Mouse (Mus musculus) layer of hippocampus, postnatal 14 days (tissue): ENCODE results near the gene Islr2. TPM values are rescaled to one million over a fixed set of nuclear protein-coding genes. Genes with fewer than 3 reads are reported as not detected.
A peak's percentile ranks its signal among the peaks of the same experiment; 100 is the strongest.

ENCODE experiments used
- DNase-seq, 2 experiments: peaks; one replicate each; pipeline ENCODE4 v3.0.0; 2021 to 2022; ENCODE audit warnings: low spot score in 2 of 2, mixed read lengths in 1 of 2
- total RNA-seq, 2 experiments: library from RNA; stranded (reverse); gene quantifications; 2 replicates each; pipeline ENCODE4 v1.2.3; 2021

Islr2 gene
- total RNA-seq, 2 experiments from 2014 or later, result 193 to 208 TPM

GRCm38 (mm10) chr9:58197781-58198701 lies 6.1 kb downstream of the Islr2 start:
- DNase-seq, result peak; percentile 49 to 71

- DNase-seq, result peak in 1 of 2 experiments; percentile 41
Measured at GRCm38 (mm10) chr9:58196610-58197567, 7.2 kb downstream of the Islr2 start.

- no peak for DNase-seq
Measured at GRCm38 (mm10) chr9:58196141-58196540, 8.0 kb downstream of the Islr2 start.

DNA sequence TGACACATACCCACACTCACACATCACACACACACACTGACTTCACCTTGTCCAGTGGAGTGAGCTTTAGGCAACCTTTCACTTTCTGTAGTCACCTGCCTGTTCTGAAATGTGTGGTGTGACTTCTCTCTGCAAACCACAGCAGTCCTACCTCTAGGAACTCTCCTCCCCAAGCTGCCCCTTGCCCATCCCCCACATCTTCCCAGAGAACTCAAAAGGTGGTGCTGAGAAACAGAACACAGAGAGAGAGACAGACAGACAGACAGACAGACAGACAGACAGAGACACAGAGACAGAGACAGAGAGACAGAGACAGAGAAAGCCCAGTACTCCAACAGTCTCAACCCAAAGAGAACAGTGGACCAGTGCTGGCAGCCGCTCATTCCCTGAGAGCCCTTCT lies 8.4 kb downstream of the Islr2 start:
- no peak for DNase-seq

GRCm38 (mm10) chr9:58194222-58194621 lies 9.9 kb downstream of the Islr2 start:
- no peak for DNase-seq

DNA sequence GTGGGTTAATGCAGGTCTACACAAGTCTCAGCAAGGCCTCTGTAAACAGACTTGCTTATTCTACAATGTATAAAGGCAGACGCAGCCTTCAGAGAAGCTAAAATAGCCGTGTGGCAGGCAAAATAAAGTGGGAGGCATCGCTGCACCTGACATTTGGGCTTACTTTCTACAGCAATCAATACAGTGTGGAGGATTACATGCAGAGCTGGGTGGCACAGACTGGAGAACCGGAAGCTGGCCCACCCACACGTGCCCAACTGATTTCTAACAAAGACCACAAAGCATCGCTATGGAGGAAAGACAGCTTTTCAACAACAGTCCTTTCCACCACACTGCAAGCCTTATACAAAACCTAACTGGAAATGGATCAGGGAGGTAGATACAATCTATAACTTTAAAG lies 19.7 kb downstream of the Islr2 start:
- no peak for DNase-seq

DNA sequence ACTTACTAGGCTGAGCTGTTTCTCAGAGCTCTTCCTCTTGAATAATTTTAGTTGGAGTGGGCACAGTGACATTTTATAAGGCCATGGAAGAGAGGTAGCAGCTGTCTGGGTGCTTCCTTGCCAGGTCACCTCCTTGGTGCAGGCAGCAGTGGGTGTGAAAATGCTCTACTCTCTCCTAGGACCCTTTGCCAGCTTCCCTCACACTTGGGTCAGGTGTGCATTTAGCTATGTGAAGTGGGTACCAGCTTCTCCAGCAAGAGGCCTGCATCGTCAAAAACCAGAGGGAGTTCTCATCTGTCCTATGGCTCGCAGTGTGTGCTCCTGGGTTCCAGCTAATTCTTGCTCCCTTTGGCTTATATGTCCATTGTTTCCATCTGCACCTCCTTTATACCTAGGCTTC lies 24.7 kb downstream of the Islr2 start:
- no peak for DNase-seq

- no peak for DNase-seq
Measured at GRCm38 (mm10) chr9:58177165-58177564, 27.0 kb downstream of the Islr2 start.

- DNase-seq, result peak in 1 of 2 experiments; percentile 36
Measured at GRCm38 (mm10) chr9:58175745-58176487, 28.2 kb downstream of the Islr2 start.

- peak in 1 of 2 experiments; percentile 60 for DNase-seq
Measured at GRCm38 (mm10) chr9:58174818-58175251, 29.3 kb downstream of the Islr2 start.

- no peak for DNase-seq
Measured at GRCm38 (mm10) chr9:58172863-58173262, 31.3 kb downstream of the Islr2 start.

DNA sequence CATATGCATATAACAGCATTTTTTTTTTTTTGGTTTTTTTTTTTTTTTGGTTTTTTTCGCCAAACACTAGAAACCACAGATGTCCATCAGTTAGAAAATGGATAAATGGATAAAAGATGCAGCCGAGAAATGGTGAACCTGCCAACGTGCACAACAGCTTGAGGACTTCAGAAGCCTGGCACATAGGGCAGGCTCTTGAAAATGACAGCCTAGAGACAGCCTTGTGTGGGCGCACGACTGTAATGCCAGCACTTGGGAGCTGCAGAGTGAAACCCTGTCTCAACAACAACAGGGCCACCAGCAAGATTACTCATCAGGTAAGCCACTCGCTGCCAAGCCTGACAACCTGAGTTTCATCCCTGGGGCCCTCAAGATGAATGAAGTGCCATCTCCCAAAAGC lies 34.7 kb downstream of the Islr2 start:
- no peak for DNase-seq

GRCm38 (mm10) chr9:58168880-58169279 lies 35.2 kb downstream of the Islr2 start:
- no peak for DNase-seq

DNA sequence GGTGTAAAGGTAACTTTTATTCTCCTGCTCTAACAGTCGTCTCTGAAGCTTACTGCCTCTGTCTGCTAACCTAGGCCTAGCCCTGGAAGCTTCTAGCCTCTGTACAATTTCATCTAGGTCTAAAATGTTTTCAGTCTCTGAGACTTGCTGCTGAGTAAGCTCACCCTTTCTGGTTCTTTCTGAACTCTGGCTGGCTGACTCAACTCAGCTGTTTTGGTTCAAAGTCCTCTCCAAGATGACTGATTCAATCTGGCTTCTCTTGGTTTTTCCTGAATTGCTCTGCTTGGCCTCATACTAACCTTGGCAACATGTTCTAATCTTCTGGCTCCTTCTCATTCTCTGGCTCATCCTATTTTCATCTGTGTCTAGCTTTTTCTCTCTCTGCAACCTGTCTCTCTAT lies 38.3 kb downstream of the Islr2 start:
- DNase-seq, result no peak

GRCm38 (mm10) chr9:58163146-58163545 lies 41.0 kb downstream of the Islr2 start:
- no peak for DNase-seq

DNA sequence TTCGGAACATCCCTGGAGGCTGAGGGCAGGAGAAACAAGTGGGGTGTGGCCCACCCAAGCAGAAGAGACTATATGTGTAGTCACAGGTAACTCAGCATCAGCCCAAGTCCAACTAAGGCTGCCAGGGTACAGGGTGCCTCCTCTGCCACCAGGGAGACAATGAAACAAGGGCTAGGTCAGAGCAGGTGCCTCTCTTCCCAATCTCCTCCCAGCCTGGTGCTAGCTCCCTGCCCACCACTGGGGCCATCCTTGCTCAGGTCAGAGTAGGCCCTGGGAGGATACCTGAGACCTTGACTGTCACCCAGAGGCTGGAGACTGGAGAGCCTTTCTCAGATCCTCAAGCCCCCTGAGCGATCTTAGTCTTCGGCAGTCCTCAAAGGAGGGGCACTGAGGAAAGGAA lies 41.9 kb downstream of the Islr2 start:
- no peak for DNase-seq

- DNase-seq, result no peak
Measured at GRCm38 (mm10) chr9:58160315-58160714, 43.8 kb downstream of the Islr2 start.

DNA sequence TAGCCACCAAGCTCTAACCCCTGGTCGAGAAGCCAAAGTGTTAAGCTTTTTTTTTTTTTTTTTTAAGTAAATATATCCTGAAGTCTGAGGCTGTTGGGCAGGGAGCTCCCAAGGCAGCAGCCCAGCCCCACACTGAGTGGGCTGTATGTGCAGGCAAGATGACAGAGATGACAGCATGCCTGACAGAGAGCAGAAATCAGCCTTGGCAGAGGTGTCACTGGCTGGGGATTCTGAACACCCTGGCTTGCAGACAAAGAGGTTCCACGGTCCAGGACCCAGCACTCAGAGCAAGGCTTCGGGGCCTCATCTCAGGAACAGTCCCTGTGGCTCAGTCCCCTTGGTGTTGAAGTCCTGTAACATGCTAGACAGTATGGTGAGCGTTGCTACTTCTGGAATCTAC lies 44.3 kb downstream of the Islr2 start:
- peak; percentile 53 to 76 for DNase-seq

GRCm38 (mm10) chr9:58158541-58159311 lies 45.4 kb downstream of the Islr2 start:
- DNase-seq, result no peak

GRCm38 (mm10) chr9:58157838-58158237 lies 46.3 kb downstream of the Islr2 start:
- DNase-seq, result no peak
